Mouse (Mus musculus) heart, adult 8-10 months (tissue): ENCODE results near the gene Mstn. TPM values are rescaled to one million over a fixed set of nuclear protein-coding genes. Genes with fewer than 3 reads are reported as not detected.

Experiments used
- DNase-seq: peaks from one replicate; pipeline ENCODE4 v3.0.0; 2022; ENCODE audit warnings: low spot score
- total RNA-seq, 4 experiments: library from RNA; stranded (reverse); gene quantifications; 2 replicates each; pipeline ENCODE4 v1.2.4; 2022

The Mstn gene
- total RNA-seq, 4 experiments from 2014 or later: 0.14 to 1.1 (median 0.64) TPM

DNA sequence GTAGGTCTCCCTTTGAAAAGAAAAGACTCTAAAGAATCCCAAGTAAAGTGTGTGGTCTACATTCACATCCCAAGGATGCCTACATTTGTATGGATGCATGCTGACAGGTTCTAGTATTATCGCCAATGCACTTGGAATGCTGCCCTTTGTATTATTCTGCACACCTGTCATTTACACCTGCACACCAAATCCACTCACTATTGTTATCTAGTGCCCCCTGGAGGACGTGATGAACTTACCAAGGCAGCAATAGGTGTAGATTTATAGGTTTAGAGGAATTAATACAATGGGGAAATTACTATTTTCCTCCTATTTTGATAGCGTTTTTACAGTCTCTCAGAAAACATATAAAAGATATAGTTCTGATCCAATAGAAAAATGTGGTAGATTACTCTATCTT is 31.7 kb downstream of the Mstn start:
- no peak for DNase-seq

DNA sequence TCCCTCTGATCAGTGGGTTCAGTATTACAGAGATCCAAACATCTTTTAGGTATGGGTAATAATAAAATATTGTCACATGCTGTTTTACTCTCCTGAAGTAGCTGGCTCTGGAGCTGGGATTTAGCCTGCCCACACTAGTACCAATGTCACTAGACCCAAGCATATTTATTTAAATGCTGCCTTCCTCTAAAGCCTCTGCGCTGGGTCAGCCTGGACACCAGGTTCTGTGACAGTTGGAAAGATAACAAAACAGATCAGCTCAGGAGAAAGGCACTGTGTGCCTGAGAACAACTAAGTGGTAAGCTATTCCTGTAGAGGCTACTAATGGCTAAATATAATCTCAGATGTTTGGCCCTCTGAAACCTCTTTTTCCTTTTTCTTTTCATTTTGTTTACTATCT is 49.1 kb downstream of the Mstn start:
- DNase-seq: peak; percentile 19

Other genes starting within 250 kb of the Mstn start
- 10 to 100 TPM; 11.8 to 20.0 (median 16.8) TPM for gene Inpp1, start 244.0 kb upstream of the Mstn start, total RNA-seq
- gene Hibch, start 216.7 kb upstream of the Mstn start, total RNA-seq: 10 to 100 TPM; 84.4 to 94.4 (median 88.9) TPM
- 1 to 10 TPM in 2 of 4 experiments, under 1 TPM in 2; 0.84 to 2.3 (median 0.94) TPM for gene 1700019D03Rik, start 41.5 kb upstream of the Mstn start, total RNA-seq
- not detected for gene 1700019A02Rik, start 126.0 kb downstream of the Mstn start, total RNA-seq
- 10 to 100 TPM; 10.8 to 16.2 (median 13.2) TPM for gene Pms1, start 235.4 kb downstream of the Mstn start, total RNA-seq
- 10 to 100 TPM; 11.6 to 16.9 (median 16.3) TPM for gene Ormdl1, start 235.5 kb downstream of the Mstn start, total RNA-seq
- gene Gm28778, start 235.5 kb downstream of the Mstn start, total RNA-seq: 1 to 10 TPM in 2 of 4 experiments, under 1 TPM in 2; 0.37 to 5.1 (median 1.0) TPM